Mouse (Mus musculus): Measurements from ENCODE around the gene Fpr1.
"Not testable (repeated sequence)": the region's sequence is repeated elsewhere in the genome, so short reads cannot be mapped to it uniquely, and the experiment has no call there.

Gene Fpr1

DNA sequence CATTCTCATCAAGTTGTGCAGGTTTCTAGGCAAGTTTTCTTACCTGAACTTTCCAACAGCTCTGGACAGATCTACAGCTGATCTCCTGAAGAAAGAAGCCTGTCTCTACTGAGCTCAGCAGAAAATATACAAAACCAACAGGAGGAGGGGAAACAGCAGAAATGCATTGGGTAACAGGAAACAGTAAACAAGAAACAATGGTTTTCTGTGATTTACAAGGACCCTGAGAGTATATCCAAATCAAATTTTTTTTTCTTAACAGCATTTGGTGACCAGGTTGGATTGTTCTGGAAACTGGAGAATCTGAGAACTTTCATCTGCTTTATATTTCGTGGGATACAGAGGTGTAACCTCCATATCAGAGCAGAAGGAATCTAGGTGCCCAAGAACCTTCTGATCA is at the start of gene Fpr1:
Gene Fpr1, minus strand, starts transcription at position 101 of the 400 bp plus-strand sequence.
- no peak for DNase-seq

DNA sequence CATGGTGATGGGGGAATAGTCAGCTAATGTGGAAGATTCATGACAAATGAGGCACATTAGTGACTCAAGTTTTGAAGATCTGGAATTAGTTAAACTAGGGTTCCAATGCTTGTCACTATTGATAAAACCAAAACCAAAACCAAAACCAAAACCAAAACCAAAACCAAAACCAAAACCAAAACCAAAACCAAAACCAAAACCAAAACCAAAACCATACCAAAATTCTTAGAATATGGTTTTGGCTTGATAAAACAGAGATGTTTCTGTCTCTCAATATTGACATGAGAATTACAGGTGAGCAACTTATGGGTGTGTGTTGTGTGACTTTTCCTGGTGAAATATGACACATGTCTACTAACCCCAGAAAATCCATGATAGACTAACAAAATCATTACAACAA is 34.0 kb upstream of the Fpr1 start:
- DNase-seq: no peak

DNA sequence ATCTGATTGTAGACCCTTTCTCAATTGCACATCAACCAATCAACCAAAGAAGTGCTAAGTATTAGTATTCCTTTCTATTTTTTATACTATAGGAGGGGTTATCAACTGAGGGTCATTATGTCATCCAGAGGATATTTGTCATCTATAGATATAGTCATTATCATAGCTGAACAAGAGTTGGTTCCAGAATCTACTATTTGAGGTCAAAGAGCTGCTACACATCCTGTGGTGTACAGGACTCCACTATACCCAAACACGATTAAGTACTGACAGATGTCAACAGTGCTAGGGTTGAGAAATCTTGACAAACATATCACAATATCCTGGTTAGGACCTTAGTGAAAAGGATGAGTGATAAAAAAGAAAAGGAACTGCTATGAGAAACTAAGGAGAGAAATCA is 33.6 kb upstream of the Fpr1 start:
- no peak for DNase-seq

DNA sequence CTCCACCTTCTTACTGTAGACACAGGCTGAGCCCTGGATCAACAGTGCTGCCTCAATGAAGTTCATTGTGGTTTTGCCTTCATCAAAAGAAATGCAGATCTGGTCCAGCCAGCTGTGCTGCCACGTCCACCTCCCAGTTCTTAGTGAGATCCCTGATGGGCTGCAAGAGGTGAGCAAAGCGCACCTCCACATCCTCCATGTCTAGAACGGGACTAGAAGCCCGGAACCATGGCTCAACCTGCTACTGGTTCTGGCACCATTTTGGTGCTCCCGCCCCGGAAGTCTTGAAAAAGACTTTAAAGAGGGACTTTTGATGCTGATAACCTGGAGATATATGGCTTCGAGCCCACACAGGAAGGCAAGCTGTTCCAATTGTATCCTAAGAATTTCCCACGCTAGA is 28.9 kb upstream of the Fpr1 start:
- not testable (repeated sequence) for DNase-seq

DNA sequence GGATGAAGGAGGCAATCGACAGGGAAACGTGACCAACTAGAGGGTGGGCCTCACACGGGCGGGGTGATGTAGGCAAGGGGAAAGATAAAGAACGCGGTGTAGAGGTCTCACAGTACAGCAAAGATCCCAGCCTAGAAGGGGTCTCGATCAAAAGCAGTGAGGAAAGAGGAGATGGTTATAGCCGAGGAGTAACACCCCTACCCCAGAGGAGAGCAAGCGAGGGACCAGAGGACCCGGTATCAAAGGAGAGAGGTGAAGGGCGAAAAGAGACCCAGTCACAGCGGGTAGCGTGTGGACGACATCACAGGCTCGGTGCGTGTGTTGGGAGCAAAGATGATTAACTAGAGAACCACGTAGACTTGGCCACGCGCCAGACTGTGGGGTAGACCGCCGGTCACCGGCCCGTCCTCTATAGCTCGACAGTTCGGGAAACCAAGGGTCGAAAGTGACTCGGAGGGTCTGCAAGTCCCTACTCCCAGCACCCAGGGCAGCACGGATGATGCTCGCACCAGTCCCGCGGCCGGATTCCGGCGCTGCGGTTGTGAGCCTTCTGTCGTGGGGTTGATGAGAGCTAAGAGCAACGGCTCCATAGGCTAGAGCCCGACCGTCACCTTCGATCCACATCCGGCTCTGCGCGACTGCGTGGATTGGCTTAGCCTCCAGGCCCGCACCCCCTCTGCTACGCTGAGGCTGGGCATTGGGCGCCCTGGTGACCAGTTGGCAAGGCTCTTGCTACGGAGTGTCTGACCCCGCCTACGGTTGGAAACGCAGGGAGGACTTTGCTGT is 26.1 kb upstream of the Fpr1 start:
- peak; percentile 78 to 86 for DNase-seq

DNA sequence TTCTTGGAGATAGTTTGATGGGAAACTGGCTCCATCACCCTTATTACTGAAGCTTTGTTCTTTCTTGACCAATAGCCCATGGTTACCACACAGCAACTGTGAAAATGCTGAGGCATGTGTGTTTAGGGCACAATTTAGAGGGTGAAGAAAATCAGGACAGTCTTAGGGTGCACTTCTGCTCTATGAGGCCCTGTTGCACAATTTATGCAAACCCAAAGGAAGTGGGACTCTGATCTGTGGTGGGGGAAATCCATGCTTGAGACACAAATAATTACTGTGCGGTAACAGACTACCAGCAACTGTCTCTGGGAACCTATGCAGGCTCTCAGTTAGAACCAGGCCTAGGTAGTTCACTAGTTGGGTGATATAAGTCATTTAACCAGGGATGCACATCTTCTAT is 17.0 kb upstream of the Fpr1 start:
- DNase-seq: no peak

DNA sequence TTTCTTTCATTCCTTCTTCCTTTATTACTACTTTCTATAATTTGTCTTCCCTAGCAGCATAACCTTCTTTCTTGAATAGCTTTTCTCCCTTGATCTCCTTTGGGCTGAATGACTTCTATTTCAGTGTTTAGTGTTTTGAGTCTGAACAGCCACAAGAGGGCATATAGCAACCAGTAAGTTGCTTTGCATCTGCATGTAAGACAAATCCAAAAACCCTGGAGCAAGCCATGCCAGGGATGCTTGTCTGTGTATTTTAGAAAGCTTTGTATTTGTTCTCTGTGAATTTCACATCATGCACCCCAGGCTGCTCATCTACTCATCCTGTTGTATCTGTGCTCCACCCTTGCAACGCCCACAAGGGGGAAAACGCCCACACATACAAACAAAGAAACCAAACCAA is 15.5 kb upstream of the Fpr1 start:
- DNase-seq: no peak

DNA sequence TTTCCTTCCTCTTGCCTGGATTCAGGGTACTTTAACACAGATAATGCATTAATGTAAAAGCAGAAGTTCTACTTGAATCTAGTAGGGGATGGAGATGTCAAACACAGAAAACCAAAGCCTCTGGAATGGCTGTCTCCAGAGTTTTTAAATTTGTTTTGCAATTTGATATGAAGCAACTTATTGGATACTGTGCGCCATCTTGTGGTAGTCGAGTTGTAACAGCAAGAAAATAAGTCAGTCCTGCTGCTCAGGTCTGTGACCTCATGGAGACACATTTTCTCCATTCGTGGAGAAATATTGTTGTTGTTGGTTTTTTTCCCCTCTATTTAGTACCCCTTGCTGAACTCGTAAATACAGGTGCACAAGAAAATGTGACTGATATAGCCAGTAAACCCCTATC is 12.3 kb upstream of the Fpr1 start:
- peak; percentile 48 to 56 for DNase-seq

DNA sequence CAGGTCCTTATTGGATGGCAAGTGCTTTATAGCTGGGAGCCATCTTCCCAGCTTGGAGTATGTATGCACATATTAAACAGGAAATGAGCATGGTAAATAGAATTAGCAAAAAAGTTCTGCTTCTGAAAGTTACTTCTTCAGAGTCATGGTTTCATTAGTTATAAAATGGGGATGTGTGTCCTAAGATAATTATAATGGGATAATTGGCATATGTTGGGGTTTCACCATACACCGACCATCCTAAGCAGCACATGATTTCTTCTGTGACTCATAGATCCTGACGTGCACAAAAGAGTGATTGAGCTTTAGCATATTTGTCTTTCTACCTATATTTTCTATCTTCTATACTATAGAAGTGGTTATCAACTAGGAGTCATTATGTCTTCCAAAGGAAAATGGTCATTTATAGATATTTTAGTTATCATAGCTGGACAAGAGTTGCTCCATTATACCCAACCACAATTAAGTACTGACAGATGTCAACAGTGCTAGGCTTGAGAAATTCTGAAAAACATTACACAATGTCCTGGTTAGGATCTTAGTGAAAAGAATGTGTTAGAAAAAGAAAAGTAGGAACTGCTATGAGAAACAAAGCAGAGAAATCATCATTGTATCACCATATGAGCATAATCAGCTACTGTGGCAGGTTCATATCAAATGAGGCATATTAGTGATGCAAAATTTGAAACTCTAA is 6.1 kb upstream of the Fpr1 start:
- DNase-seq: no peak

DNA sequence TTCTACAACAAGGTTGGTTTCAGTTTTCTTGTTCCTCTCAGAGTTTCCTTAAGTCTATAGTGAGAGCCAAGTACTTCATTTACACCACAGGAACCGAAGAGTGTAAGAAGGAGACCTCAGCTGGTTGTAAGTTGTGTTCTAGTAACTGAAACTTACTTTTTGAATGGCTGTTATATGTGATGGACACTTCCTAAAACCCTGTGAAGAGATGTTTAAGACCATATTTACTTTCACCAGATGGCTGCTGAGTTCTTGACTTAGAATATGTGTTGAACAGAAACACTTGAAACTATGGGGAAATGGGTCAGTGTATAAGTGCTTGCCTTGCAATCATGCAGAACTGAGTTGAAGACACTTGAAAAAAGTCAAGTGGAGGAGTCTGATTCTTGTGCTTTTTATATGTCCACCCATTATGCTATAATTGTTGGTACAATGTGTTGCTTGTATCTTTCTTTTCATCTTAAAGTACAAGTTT is 4.1 kb upstream of the Fpr1 start, which contains the start of the genes Fpr2 and Fpr3:
Gene Fpr2, plus strand, starts transcription at position 51 of the 475 bp plus-strand sequence.
Gene Fpr3, plus strand, starts transcription at position 79 of the 475 bp plus-strand sequence.
- no peak for DNase-seq

DNA sequence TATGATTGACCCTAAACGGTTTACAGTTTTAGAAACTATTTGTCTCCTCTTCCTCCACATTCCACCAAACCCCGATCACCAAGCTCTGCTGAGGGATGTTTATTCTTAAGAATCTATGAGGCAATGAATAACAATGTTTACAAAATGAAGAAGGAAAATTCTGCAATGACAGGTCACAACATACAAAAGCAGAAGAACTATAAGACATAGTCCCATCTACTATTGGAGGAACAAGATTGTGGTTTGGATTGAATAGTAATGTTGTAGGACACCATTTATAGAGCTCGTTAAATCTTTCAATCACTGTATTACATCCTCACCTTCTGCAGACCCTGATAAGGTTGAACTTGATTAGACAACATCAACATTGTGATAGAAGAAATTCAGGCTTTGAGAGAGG is 1.1 kb downstream of the Fpr1 start:
- DNase-seq: no peak

DNA sequence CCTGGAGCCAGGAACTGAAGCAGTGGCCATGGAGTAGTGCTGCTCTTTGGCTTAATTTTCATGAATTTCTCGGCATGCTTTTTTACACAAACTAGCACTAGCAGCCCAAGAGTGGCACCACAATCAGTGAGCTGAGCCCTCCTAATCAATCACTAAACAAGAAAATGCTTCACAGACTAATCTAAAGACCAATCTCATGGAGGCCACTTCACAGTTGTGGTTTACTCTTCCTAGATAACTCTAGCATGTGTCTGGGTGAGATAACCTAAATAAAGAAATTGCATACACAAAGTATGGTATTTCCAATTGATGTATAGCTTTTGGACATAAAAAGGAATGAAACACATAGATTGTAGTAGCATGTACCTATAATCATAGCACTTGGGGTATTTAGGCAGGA is 4.4 kb downstream of the Fpr1 start:
- no peak for DNase-seq

DNA sequence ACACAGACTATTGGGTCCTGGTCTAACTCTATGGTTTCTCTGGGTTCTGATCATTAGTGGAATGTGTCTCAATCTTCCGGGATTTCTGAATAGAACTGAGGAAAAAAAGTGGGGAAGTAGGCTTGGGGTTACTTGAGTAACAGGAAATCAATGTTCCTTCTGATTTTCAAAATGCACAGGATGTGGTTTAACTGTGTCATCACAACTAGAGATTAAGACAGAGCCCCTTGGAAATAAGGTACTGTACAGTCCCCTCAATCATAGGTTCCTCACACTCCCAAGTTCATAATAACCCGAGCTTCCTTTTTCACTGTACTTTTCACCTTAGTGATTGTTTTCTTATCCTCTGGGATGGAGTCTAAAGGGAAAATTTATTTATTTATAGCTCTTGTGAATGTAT is 12.0 kb downstream of the Fpr1 start:
- DNase-seq: no peak

DNA sequence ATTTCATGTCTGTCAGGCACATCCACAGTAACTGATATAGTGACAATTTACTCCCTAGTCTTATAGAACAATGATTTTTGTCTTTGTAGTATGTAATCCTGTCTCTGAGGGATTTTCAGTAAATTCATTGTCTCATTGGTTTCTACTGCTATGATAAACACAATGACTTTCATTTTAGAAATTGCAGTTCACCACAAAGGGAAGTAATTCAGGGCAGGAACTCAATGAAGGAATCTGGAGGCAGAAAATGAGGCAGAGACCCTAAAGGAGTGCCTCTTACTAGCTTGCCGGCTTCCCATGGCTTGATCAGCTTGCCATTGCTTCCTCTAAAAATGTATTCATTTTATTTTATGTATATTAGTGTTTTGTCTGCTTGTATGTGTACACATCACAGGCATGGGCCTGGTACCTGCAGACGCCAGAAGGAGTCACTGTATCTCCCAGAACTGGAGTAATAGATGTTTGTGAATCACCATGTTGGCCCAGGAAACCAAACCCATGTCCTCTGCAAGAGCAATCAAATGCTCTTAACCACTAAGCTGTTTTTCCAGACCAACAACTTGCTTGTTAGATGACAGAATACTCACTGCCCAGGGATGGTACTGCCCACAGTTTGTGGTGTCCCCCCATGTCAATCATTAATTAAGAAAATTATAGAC is 12.7 kb downstream of the Fpr1 start:
- no peak for DNase-seq

DNA sequence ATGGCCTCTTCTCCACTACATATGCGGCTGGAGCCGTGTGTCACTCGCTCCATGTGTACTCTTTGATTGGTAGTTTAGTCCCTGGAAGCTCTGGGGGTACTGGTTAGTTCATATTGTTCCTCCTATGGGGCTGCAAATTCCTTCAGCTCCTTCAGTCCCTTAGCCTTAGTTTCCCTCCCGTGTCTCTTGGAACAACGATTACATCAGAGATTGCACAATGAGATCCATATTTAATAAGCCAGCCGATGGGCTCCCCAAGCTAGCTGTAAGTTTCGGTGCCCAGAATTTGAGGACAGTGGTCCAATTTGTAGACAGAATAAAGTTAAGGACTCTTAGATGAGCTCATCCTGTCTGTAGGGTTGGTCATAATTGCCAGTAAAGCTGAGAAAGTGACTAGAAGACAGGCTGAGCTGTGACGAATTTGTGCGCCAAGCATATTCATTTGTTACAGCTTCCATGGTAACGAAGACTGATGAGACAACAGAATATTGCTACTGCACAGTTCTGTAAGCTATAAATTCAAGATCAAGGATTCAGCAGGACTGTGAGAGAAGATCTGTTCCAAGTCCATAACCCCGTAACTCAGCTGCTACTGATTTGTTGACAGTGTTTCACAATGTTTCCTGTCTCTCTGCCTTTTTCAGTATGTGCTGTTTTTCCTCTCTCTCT is 16.8 kb downstream of the Fpr1 start:
- DNase-seq: no peak

DNA sequence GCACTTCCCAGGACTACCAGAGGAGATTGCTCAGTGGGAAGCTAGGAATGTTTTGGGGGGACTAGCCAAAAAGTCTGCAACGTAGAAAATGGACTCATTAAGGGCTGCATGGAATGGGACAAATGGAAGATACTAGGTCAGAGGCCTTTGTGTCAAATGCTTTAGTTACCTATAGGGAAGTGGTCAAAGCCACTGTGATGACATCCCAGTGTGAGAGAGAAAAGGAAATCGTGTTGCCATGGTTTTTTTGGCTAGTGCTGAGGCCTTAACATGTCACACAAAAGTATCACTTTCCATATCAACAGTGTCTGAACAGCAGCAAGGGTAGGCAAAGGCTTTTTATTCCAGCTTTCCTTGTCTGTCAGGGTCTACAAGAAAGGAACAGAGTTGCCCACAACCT is 18.6 kb downstream of the Fpr1 start:
- no peak for DNase-seq

DNA sequence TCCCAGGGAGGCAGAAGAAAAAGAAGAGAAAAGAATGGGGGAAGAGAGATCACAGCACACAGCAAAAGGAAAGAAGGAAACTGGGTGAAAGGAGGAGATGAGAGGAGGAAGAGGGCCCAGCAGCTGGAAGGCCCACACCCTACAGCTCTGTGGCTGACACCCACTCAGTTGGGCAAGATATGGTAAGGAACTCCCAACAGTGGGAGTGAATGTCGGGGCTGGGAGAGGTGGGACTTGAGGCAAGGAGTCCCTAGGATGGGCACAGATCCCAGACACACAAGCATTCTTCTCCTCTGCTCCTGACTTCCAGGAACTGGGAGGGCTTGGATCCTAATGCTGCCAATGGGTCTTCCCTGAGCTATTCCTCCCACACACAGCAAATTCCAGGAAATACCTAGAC is 21.4 kb downstream of the Fpr1 start:
- DNase-seq: no peak

DNA sequence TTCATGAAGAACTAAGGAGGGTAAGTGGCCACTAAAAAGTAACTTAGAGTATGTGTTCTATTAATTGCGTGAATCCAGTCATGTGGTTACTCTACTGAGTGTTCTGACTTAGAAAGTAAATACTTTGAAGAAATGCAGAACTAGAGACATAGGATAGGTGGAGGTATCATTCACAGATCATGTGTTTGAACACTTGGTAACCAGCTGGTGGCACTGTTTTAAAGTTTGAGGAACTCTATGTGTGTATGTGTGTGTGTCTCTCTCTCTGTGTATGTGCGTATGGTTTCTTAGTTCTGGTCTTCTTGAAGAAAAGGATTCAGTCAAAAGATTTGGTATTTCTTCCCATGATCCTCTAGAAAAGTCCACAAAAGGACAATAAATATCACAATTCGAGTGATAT is 23.6 kb downstream of the Fpr1 start:
- DNase-seq: no peak

DNA sequence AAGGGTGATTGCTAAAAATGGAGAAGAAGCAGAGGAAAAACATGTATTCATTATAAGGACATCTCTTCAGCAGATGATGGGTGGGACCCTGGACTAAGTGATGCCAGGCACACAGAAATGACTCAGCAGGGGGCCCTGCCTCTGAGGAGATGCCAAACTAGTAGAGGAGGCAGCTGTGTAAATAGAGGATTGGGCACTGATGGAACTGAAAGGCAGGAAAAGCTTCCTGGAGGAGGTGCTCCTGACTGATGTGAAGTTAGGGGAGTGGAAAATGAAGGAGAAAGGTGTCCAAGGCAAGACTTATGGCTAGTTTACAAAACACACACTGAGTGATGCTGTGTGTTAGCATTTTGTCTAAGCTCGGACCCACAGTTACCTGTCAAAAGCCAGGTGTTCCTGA is 26.3 kb downstream of the Fpr1 start:
- DNase-seq: no peak

DNA sequence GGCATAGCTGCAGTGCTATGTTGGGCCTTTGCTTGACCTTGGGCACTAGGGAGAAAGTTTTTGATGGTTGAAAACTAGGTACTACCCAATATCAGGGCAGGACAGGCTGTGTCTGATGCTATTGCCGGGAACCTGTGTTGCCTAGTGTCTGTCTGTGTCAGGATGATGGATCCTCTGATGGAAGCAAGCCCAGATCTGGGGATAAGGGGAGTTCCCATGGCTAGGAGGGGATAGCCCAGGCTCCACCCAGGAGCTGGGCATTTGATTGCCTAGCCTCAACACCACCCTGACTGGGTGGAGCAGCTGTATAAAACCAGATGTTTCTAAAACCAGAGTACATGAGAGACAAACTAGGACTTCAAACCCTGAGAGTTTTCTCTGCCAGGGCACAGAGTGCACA is 27.1 kb downstream of the Fpr1 start:
- DNase-seq: no peak

DNA sequence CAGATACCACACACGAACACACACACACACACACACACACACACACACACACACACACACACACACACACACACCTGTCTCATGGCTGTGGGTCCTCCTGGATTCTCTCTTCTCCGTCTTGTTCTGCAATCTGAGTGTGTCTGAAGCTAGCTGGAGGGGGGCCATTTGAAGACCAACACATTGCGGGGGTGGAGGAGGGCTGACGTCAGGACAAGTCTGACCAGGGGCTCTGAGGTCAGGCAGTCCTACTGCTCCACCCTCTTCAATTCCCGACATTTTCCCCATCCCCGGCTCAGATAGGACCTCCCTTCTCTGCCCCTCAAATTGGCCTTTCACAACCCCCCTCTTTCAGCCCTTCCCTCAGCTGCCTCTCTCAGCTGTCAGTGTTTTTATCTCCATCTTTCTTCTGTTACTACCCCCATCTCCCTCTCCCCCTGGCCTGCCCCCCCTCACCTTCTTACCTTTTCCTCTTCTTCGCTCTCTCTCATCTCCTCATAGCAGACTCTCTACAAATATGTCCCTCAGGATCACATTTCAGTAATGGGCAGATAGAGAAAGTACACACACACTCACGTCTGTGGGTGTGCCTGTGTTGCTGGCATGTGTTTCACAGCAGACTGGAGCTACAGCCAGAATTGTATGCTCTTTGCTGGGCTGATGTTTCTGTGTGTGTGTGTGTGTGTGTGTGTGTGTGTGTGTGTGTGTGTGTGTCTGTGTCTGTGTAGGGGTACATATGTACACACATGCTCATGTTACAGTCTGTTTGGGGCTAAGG is 28.5 kb downstream of the Fpr1 start, which contains the start of gene Has1:
Gene Has1, minus strand, starts transcription at position 142 of the 775 bp plus-strand sequence.
- no peak for DNase-seq

All from cerebellum, adult 18-20 months (tissue).